Mouse (Mus musculus) liver, postnatal 0 days (tissue): ENCODE measurements at regions not wholly inside any gene's neighbourhood (a gene's known extent, or its start where the extent isn't known, plus 50 kb on each side); places are given as distances from the start of the nearest gene placed in this dataset.
A peak's percentile ranks its signal among the peaks of the same experiment; 100 is the strongest.

Experiments
- ATAC-seq: fragments of 200-750 bp; cut with Nextera tagmentation; 2 replicates; pipeline ENCODE4 v1.8.0; 2017; ENCODE audit warnings: mild to moderate bottlenecking, moderate library complexity
- DNase-seq: peaks from one replicate; pipeline ENCODE4 v3.0.0-alpha.2; 2016
- H3K27ac ChIP-seq: fragments of 300-500 bp; sonication (generic); 2 replicates; pipeline ENCODE4 v1.5.1; 2014; ENCODE audit warnings: antibody characterized with exemption, moderate library complexity, mild to moderate bottlenecking, low read depth
- H3K27me3 ChIP-seq: fragments of 300-500 bp; sonication (generic); 2 replicates; pipeline ENCODE4 v1.6.1; 2014; ENCODE audit warnings: low read length, control low read depth, mixed read lengths; ENCODE audit not compliant: insufficient read depth
- H3K36me3 ChIP-seq: fragments of 300-500 bp; sonication (generic); replicated peaks from 2 replicates; pipeline ENCODE4 v1.6.1; 2014; ENCODE audit warnings: mild to moderate bottlenecking, control low read depth, low read length, moderate library complexity, mixed read lengths; ENCODE audit not compliant: insufficient read depth
- H3K4me1 ChIP-seq: fragments of 300-500 bp; sonication (generic); 2 replicates; pipeline ENCODE4 v1.6.1; 2014; ENCODE audit warnings: antibody characterized with exemption, mild to moderate bottlenecking, control low read depth; ENCODE audit not compliant: insufficient read depth
- H3K4me2 ChIP-seq: fragments of 300-500 bp; sonication (generic); 2 replicates; pipeline ENCODE4 v1.6.1; 2014; ENCODE audit warnings: low read depth, mild to moderate bottlenecking, low read length, moderate library complexity, mixed read lengths
- H3K4me3 ChIP-seq: fragments of 300-500 bp; sonication (generic); 2 replicates; pipeline ENCODE4 v1.5.1; 2014; ENCODE audit warnings: low read depth, low read length
- H3K9ac ChIP-seq: fragments of 300-500 bp; sonication (generic); replicated peaks from 2 replicates; pipeline ENCODE4 v1.6.1; 2014; ENCODE audit warnings: mild to moderate bottlenecking, moderate library complexity
- H3K9me3 ChIP-seq: fragments of 300-500 bp; sonication (generic); 2 replicates; pipeline ENCODE4 v1.6.1; 2016; ENCODE audit warnings: mild to moderate bottlenecking, control low read depth, low read length, mixed read lengths
- CTCF ChIP-seq: sonication (generic); IDR thresholded peaks from 2 replicates; pipeline ENCODE4 v1.5.1; 2016; ENCODE audit warnings: antibody characterized with exemption, low read depth
- EP300 ChIP-seq: IDR thresholded peaks from 2 replicates; pipeline ENCODE4 v1.6.1; 2016; ENCODE audit warnings: antibody characterized with exemption, low read depth, mild to moderate bottlenecking
- WGBS: fragments of 180-500 bp; shearing (Covaris S2); extraction: QIAGEN DNeasy Blood & Tissue Kit; methylation state at CpG from one replicate; pipeline ENCODE4 v1.1.7; 2014; ENCODE audit not compliant: insufficient replicate concordance; 5-methylcytosine and 5-hydroxymethylcytosine counted together

- no peak for DNase-seq
- H3K36me3 ChIP-seq: no peaks in the 10 kb centered on the region
- H3K9me3 ChIP-seq: peaks cover 6% of the 10 kb centered on the region
- no peak overlapping the region for H3K27ac ChIP-seq
- no peaks in the 10 kb centered on the region for H3K27me3 ChIP-seq
- H3K9ac ChIP-seq: no peak overlapping the region
- WGBS: 47% methylated on average over 1 of the region's 1 CpGs
- H3K4me2 ChIP-seq: no peak overlapping the region
- no peak for ATAC-seq
- no peak overlapping the region for H3K4me3 ChIP-seq
- no peaks in the 10 kb centered on the region for H3K4me1 ChIP-seq
- TF ChIP-seq CTCF (no peak), EP300 (no peak)
Observed at GRCm38 (mm10) chr16:65250426-65250825, 144.8 kb upstream of the Htr1f start.

GRCm38 (mm10) chr16:65247475-65247874, 141.8 kb upstream of the Htr1f start:
- Histone ChIP-seq H3K9ac (no peak overlapping the region), H3K9me3 (peaks cover 6% of the 10 kb centered on the region), H3K27ac (no peak overlapping the region), H3K36me3 (no peaks in the 10 kb centered on the region), H3K4me1 (no peaks in the 10 kb centered on the region), H3K27me3 (no peaks in the 10 kb centered on the region), H3K4me3 (no peak overlapping the region), H3K4me2 (no peak overlapping the region)
- WGBS: 69% methylated on average over 3 of the region's 3 CpGs
- ATAC-seq (no peak), DNase-seq (no peak)
- TF ChIP-seq CTCF (no peak), EP300 (no peak)

- Histone ChIP-seq H3K4me3 (no peak overlapping the region), H3K9me3 (no peaks in the 10 kb centered on the region), H3K4me2 (no peak overlapping the region), H3K9ac (no peak overlapping the region), H3K27ac (no peak overlapping the region), H3K36me3 (no peaks in the 10 kb centered on the region), H3K27me3 (no peaks in the 10 kb centered on the region), H3K4me1 (no peaks in the 10 kb centered on the region)
- ATAC-seq: no peak
- TF ChIP-seq CTCF (no peak), EP300 (no peak)
- WGBS: 70% methylated on average over 2 of the region's 2 CpGs
- no peak for DNase-seq
Observed at GRCm38 (mm10) chr16:65234404-65234803, 128.8 kb upstream of the Htr1f start.

- no peak overlapping the region for H3K27ac ChIP-seq
- WGBS: 67% methylated on average over 3 of the region's 3 CpGs
Observed at GRCm38 (mm10) chr16:65233964-65234363, 128.3 kb upstream of the Htr1f start.

GRCm38 (mm10) chr16:65219434-65219833, 113.8 kb upstream of the Htr1f start:
- Histone ChIP-seq H3K9me3 (no peaks in the 10 kb centered on the region), H3K9ac (no peak overlapping the region), H3K4me2 (no peak overlapping the region)

More at GRCm38 (mm10) chr16:65233964-65234363, 128.3 kb upstream of the Htr1f start:
- Histone ChIP-seq H3K4me3 (no peak overlapping the region), H3K9me3 (no peaks in the 10 kb centered on the region), H3K9ac (no peak overlapping the region), H3K27me3 (no peaks in the 10 kb centered on the region), H3K4me2 (no peak overlapping the region), H3K36me3 (no peaks in the 10 kb centered on the region), H3K4me1 (no peaks in the 10 kb centered on the region)
- TF ChIP-seq CTCF: no peak
- TF ChIP-seq EP300: no peak
- DNase-seq (no peak), ATAC-seq (no peak)

GRCm38 (mm10) chr16:65212367-65212766, 106.7 kb upstream of the Htr1f start:
- Histone ChIP-seq H3K4me1 (no peaks in the 10 kb centered on the region), H3K27ac (no peak overlapping the region), H3K9me3 (no peaks in the 10 kb centered on the region), H3K9ac (no peak overlapping the region), H3K4me3 (no peak overlapping the region), H3K4me2 (no peak overlapping the region), H3K27me3 (no peaks in the 10 kb centered on the region), H3K36me3 (no peaks in the 10 kb centered on the region)
- DNase-seq (no peak), ATAC-seq (no peak)
- WGBS: 69% methylated on average over 1 of the region's 1 CpGs
- TF ChIP-seq CTCF (no peak), EP300 (no peak)

More at GRCm38 (mm10) chr16:65219434-65219833, 113.8 kb upstream of the Htr1f start:
- H3K27ac ChIP-seq: no peak overlapping the region
- 70% methylated on average over 3 of the region's 3 CpGs for WGBS
- TF ChIP-seq CTCF: no peak
- TF ChIP-seq EP300: no peak
- ATAC-seq (no peak), DNase-seq (no peak)
- no peak overlapping the region for H3K4me3 ChIP-seq
- no peaks in the 10 kb centered on the region for H3K27me3 ChIP-seq
- no peaks in the 10 kb centered on the region for H3K36me3 ChIP-seq
- no peaks in the 10 kb centered on the region for H3K4me1 ChIP-seq

GRCm38 (mm10) chr16:65201329-65201728, 95.7 kb upstream of the Htr1f start:
- no peak overlapping the region for H3K9ac ChIP-seq
- no peaks in the 10 kb centered on the region for H3K9me3 ChIP-seq
- H3K27ac ChIP-seq: no peak overlapping the region
- no peaks in the 10 kb centered on the region for H3K36me3 ChIP-seq
- no peak overlapping the region for H3K4me3 ChIP-seq
- H3K4me1 ChIP-seq: no peaks in the 10 kb centered on the region
- no peak for TF ChIP-seq CTCF
- TF ChIP-seq EP300: no peak
- no peak overlapping the region for H3K4me2 ChIP-seq
- peak; percentile 70 for ATAC-seq
- no peaks in the 10 kb centered on the region for H3K27me3 ChIP-seq
- no peak for DNase-seq
- 63% methylated on average over 4 of the region's 4 CpGs for WGBS
